Mouse (Mus musculus): ENCODE measurements around the gene Sync.

Sync gene

GRCm38 (mm10) chr4:129299121-129299520 is 11.7 kb downstream of the Sync start:
- DNase-seq (ENCODE audit: inconsistent age in 2 of 2, low spot score in 1 of 2), result no peak

- peak in 1 of 2 experiments; percentile 49 for DNase-seq (ENCODE audit: inconsistent age in 2 of 2, low spot score in 1 of 2)
Observed at GRCm38 (mm10) chr4:129303401-129303800, 16.0 kb downstream of the Sync start.

GRCm38 (mm10) chr4:129303816-129304215 is 16.4 kb downstream of the Sync start:
- peak; percentile 68 to 85 for DNase-seq (ENCODE audit: inconsistent age in 2 of 2, low spot score in 1 of 2)

GRCm38 (mm10) chr4:129304306-129304705 is 16.9 kb downstream of the Sync start:
- DNase-seq (ENCODE audit: inconsistent age in 2 of 2, low spot score in 1 of 2), result no peak

- no peak for DNase-seq (ENCODE audit: inconsistent age in 2 of 2, low spot score in 1 of 2)
Observed at GRCm38 (mm10) chr4:129307936-129308335, 20.5 kb downstream of the Sync start.

GRCm38 (mm10) chr4:129313886-129314285 is 26.5 kb downstream of the Sync start:
- DNase-seq (ENCODE audit: inconsistent age in 2 of 2, low spot score in 1 of 2), result no peak

- DNase-seq (ENCODE audit: inconsistent age in 2 of 2, low spot score in 1 of 2), result no peak
Observed at GRCm38 (mm10) chr4:129320876-129321275, 33.5 kb downstream of the Sync start.

- DNase-seq (ENCODE audit: inconsistent age in 2 of 2, low spot score in 1 of 2), result no peak
Observed at GRCm38 (mm10) chr4:129322042-129322441, 34.6 kb downstream of the Sync start.

- DNase-seq (ENCODE audit: inconsistent age in 2 of 2, low spot score in 1 of 2), result no peak
Observed at GRCm38 (mm10) chr4:129323491-129323890, 36.1 kb downstream of the Sync start.

- DNase-seq (ENCODE audit: inconsistent age in 2 of 2, low spot score in 1 of 2), result peak; percentile 41 to 76
Observed at GRCm38 (mm10) chr4:129324756-129325155, 37.3 kb downstream of the Sync start.

GRCm38 (mm10) chr4:129326191-129326590 is 38.8 kb downstream of the Sync start:
- no peak for DNase-seq (ENCODE audit: inconsistent age in 2 of 2, low spot score in 1 of 2)

GRCm38 (mm10) chr4:129332846-129333245 is 45.4 kb downstream of the Sync start:
- no peak for DNase-seq (ENCODE audit: inconsistent age in 2 of 2, low spot score in 1 of 2)

- DNase-seq (ENCODE audit: inconsistent age in 2 of 2, low spot score in 1 of 2), result no peak
Observed at GRCm38 (mm10) chr4:129334677-129335215, 47.3 kb downstream of the Sync start.

GRCm38 (mm10) chr4:129335216-129336074 is 48.0 kb downstream of the Sync start, which contains the start of the genes Rbbp4 and Zbtb8os:
Gene Rbbp4 (minus strand): TSS chr4:129335370.
Gene Zbtb8os (plus strand): TSS chr4:129335695.
- DNase-seq (ENCODE audit: inconsistent age in 2 of 2, low spot score in 1 of 2), result peak; percentile 98

- DNase-seq (ENCODE audit: inconsistent age in 2 of 2, low spot score in 1 of 2), result no peak
Observed at GRCm38 (mm10) chr4:129336291-129336690, 48.9 kb downstream of the Sync start.

GRCm38 (mm10) chr4:129339743-129340142 is 52.3 kb downstream of the Sync start:
- no peak for DNase-seq (ENCODE audit: inconsistent age in 2 of 2, low spot score in 1 of 2)

- peak in 1 of 2 experiments; percentile 22 for DNase-seq (ENCODE audit: inconsistent age in 2 of 2, low spot score in 1 of 2)
Observed at GRCm38 (mm10) chr4:129341888-129342287, 54.5 kb downstream of the Sync start.

GRCm38 (mm10) chr4:129342705-129343104 is 55.3 kb downstream of the Sync start:
- DNase-seq (ENCODE audit: inconsistent age in 2 of 2, low spot score in 1 of 2), result no peak

GRCm38 (mm10) chr4:129346481-129347154 is 59.2 kb downstream of the Sync start:
- no peak for DNase-seq (ENCODE audit: inconsistent age in 2 of 2, low spot score in 1 of 2)

GRCm38 (mm10) chr4:129350644-129351043 is 63.2 kb downstream of the Sync start:
- DNase-seq (ENCODE audit: inconsistent age in 2 of 2, low spot score in 1 of 2), result peak; percentile 71 to 88

GRCm38 (mm10) chr4:129351111-129351510 is 63.7 kb downstream of the Sync start:
- no peak for DNase-seq (ENCODE audit: inconsistent age in 2 of 2, low spot score in 1 of 2)

GRCm38 (mm10) chr4:129353176-129353575 is 65.8 kb downstream of the Sync start:
- DNase-seq (ENCODE audit: inconsistent age in 2 of 2, low spot score in 1 of 2), result no peak
